Mouse (Mus musculus): ENCODE results near the gene Gprin1.
A peak's percentile ranks its signal among the peaks of the same experiment; 100 is the strongest.

Gene Gprin1

GRCm38 (mm10) chr13:54726131-54726530 lies 23.5 kb downstream of the Gprin1 start:
- DNase-seq (ENCODE audit: low spot score in 2 of 2) = peak in 1 of 2 experiments; percentile 37

- DNase-seq (ENCODE audit: low spot score in 2 of 2) = no peak
Observed at GRCm38 (mm10) chr13:54723143-54723542, 26.5 kb downstream of the Gprin1 start.

GRCm38 (mm10) chr13:54716916-54717315 lies 32.8 kb downstream of the Gprin1 start:
- DNase-seq (ENCODE audit: low spot score in 2 of 2) = peak; percentile 48 to 64

- peak in 1 of 2 experiments; percentile 25 for DNase-seq (ENCODE audit: low spot score in 2 of 2)
Observed at GRCm38 (mm10) chr13:54714996-54715395, 34.7 kb downstream of the Gprin1 start.

- no peak for DNase-seq (ENCODE audit: low spot score in 2 of 2)
Observed at GRCm38 (mm10) chr13:54714393-54714792, 35.3 kb downstream of the Gprin1 start.

GRCm38 (mm10) chr13:54710866-54711265 lies 38.8 kb downstream of the Gprin1 start:
- DNase-seq (ENCODE audit: low spot score in 2 of 2) = no peak

- no peak for DNase-seq (ENCODE audit: low spot score in 2 of 2)
Observed at GRCm38 (mm10) chr13:54704890-54705289, 44.8 kb downstream of the Gprin1 start.

- DNase-seq (ENCODE audit: low spot score in 2 of 2) = no peak
Observed at GRCm38 (mm10) chr13:54702507-54702906, 47.2 kb downstream of the Gprin1 start.

GRCm38 (mm10) chr13:54701243-54701642 lies 48.4 kb downstream of the Gprin1 start, which contains the start of gene Cdhr2:
Cdhr2 (plus strand) TSS chr13:54701461.
- no peak for DNase-seq (ENCODE audit: low spot score in 2 of 2)

- no peak for DNase-seq (ENCODE audit: low spot score in 2 of 2)
Observed at GRCm38 (mm10) chr13:54695479-54696230, 54.0 kb downstream of the Gprin1 start.

GRCm38 (mm10) chr13:54694348-54695060 lies 55.2 kb downstream of the Gprin1 start:
- DNase-seq (ENCODE audit: low spot score in 2 of 2) = peak in 1 of 2 experiments; percentile 58

- DNase-seq (ENCODE audit: low spot score in 2 of 2) = peak; percentile 98 to 99
Observed at GRCm38 (mm10) chr13:54693558-54694347, 55.9 kb downstream of the Gprin1 start, which contains the start of gene Rnf44. Rnf44 (minus strand) TSS chr13:54693907.

- DNase-seq (ENCODE audit: low spot score in 2 of 2) = no peak
Observed at GRCm38 (mm10) chr13:54692711-54693557, 56.7 kb downstream of the Gprin1 start.

- DNase-seq (ENCODE audit: low spot score in 2 of 2) = no peak
Observed at GRCm38 (mm10) chr13:54691737-54692136, 57.9 kb downstream of the Gprin1 start.

- DNase-seq (ENCODE audit: low spot score in 2 of 2) = no peak
Observed at GRCm38 (mm10) chr13:54690151-54690740, 59.4 kb downstream of the Gprin1 start.

GRCm38 (mm10) chr13:54687575-54688424 lies 61.9 kb downstream of the Gprin1 start:
- peak; percentile 95 to 99 for DNase-seq (ENCODE audit: low spot score in 2 of 2)

GRCm38 (mm10) chr13:54687096-54687495 lies 62.6 kb downstream of the Gprin1 start:
- peak in 1 of 2 experiments; percentile 70 for DNase-seq (ENCODE audit: low spot score in 2 of 2)

Measured in cerebellum, postnatal 4 days (tissue).